Mouse (Mus musculus) bone marrow, adult 2 months (tissue): ENCODE measurements around the gene Auts2.

Experiments
- CTCF ChIP-seq: fragments of 200-500 bp; IDR thresholded peaks from 2 replicates; pipeline ENCODE4 v1.5.1; 2011; ENCODE audit warnings: low read length, control low read depth; ENCODE audit not compliant: control insufficient read depth, insufficient read depth
- POLR2A ChIP-seq: fragments of 200-500 bp; IDR thresholded peaks from 2 replicates; pipeline ENCODE4 v1.6.1; 2011; ENCODE audit warnings: low read depth, mild to moderate bottlenecking, control low read depth, low read length, borderline replicate concordance; ENCODE audit not compliant: control insufficient read depth

DNA sequence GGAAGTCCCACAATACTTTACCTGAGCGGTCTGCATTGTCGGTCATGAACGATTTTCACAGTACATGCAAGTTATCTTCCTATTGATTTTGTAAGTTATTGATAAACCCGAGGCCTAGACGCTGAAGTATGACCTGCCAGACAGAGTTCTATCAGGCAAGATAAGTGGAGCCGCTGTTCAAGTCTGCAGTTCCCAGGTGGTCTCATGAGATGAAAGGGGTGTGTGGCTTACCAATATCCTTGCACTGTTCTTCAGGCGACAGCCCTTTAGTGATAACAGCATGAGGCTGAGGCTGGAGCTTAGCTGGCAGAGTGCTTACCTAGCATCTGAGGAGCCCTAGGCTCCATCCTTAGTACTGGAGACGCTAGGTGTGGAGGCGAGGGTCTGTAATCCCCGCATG lies 949.9 kb downstream of the Auts2 start:
- no peak for TF ChIP-seq CTCF
- no peak for TF ChIP-seq POLR2A
